Mouse (Mus musculus) liver, embryonic 13.5 days (tissue): ENCODE measurements around the gene Bhmt2. TPM values are rescaled to one million over a fixed set of nuclear protein-coding genes. Genes with fewer than 3 reads are reported as not detected.

Source experiments
- ATAC-seq: fragments of 200-750 bp; cut with Nextera tagmentation; 2 replicates; pipeline ENCODE4 v1.8.0; 2017; ENCODE audit warnings: low read depth, mild to moderate bottlenecking, moderate number of reproducible peaks, moderate library complexity
- DNase-seq: peaks from one replicate; pipeline ENCODE4 v3.0.0; 2022
- H3K27ac ChIP-seq: fragments of 300-500 bp; sonication (generic); 2 replicates; pipeline ENCODE4 v1.5.1; 2015; ENCODE audit warnings: moderate library complexity, mild to moderate bottlenecking, inconsistent platforms
- H3K27me3 ChIP-seq: fragments of 300-500 bp; sonication (generic); 2 replicates; pipeline ENCODE4 v1.6.1; 2015; ENCODE audit warnings: mild to moderate bottlenecking, inconsistent platforms
- H3K36me3 ChIP-seq: fragments of 300-500 bp; sonication (generic); 2 replicates; pipeline ENCODE4 v1.6.1; 2015; ENCODE audit warnings: mild to moderate bottlenecking, inconsistent platforms
- H3K4me1 ChIP-seq: fragments of 300-500 bp; sonication (generic); replicated peaks from 2 replicates; pipeline ENCODE4 v1.6.1; 2015; ENCODE audit warnings: inconsistent platforms
- H3K4me2 ChIP-seq: fragments of 300-500 bp; sonication (generic); 2 replicates; pipeline ENCODE4 v1.6.1; 2015; ENCODE audit warnings: inconsistent platforms, mild to moderate bottlenecking, moderate library complexity
- H3K4me3 ChIP-seq: fragments of 300-500 bp; sonication (generic); replicated peaks from 2 replicates; pipeline ENCODE4 v1.5.1; 2015; ENCODE audit warnings: mild to moderate bottlenecking, inconsistent platforms
- H3K9ac ChIP-seq: fragments of 300-500 bp; sonication (generic); 2 replicates; pipeline ENCODE4 v1.6.1; 2015; ENCODE audit warnings: mild to moderate bottlenecking, inconsistent platforms
- H3K9me3 ChIP-seq: fragments of 300-500 bp; sonication (generic); replicated peaks from 2 replicates; pipeline ENCODE4 v1.6.1; 2016; ENCODE audit warnings: inconsistent platforms
- WGBS: fragments of 180-500 bp; shearing (Covaris S2); methylation state at CpG from one replicate; pipeline ENCODE4 v1.1.7; 2015; ENCODE audit not compliant: insufficient replicate concordance; 5-methylcytosine and 5-hydroxymethylcytosine counted together
- polyA plus RNA-seq: library from polyadenylated mRNA; unstranded; fragments of >200 nt; fragmentation: Nextera tagmentation; extraction: Ambion mirVana; gene quantifications from 2 replicates; pipeline ENCODE4 v1.2.1, GENCODE M21; 2015

The Bhmt2 gene
- polyA plus RNA-seq, 1 experiment from 2014 or later: 19.0 TPM

- DNase-seq (no peak), ATAC-seq (no peak)
- Histone ChIP-seq H3K9me3 (no peaks in the 10 kb centered on the region), H3K4me1 (no peaks in the 10 kb centered on the region), H3K36me3 (no peaks in the 10 kb centered on the region), H3K4me3 (no peak overlapping the region), H3K27me3 (no peaks in the 10 kb centered on the region), H3K9ac (no peak overlapping the region), H3K4me2 (no peak overlapping the region), H3K27ac (no peak overlapping the region)
- WGBS: 73% methylated on average over 3 of the region's 3 CpGs
These were observed 66.4 kb downstream of the Bhmt2 start for GRCm38 (mm10) chr13:93607701-93608100.

DNA sequence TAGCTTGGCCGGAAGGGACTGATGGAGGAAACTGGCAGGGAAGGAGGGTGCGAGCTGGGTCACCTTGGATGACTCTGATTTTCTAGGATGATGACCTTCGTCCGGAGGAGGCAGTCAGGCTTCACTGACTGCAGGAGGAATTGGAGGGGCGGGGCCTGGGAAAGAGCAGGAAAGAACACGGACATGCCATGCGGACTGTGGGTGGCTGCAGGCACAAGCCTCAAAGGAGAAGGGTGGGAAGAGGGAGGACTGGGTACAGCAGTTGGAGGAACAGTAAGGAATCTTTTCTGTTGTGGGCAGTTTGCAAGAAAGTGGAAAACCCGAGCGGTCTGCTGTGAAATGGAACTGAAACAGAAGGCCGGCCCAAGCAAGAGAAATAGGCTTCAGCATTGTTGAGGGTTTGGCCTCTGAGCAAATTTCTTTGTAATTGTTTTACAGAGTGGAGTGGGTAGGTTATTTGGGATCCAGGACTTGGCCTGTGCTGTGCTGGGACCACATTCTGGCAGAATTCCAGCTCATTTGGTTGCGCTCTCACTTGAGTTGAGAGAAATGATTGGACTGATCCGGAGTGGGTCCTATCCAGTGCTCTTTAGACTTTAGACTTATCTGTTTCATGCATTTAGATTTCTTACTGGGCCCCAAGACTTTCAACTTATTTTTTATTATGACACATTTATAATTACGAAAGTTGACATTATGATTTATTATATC, 67.1 kb downstream of the Bhmt2 start:
- DNase-seq (no peak), ATAC-seq (no peak)
- Histone ChIP-seq H3K4me1 (no peaks in the 10 kb centered on the region), H3K4me3 (no peak overlapping the region), H3K36me3 (no peaks in the 10 kb centered on the region), H3K9me3 (no peaks in the 10 kb centered on the region), H3K27ac (no peak overlapping the region), H3K9ac (no peak overlapping the region), H3K4me2 (no peak overlapping the region), H3K27me3 (no peaks in the 10 kb centered on the region)
- WGBS: 74% methylated on average over 13 of the region's 13 CpGs

Other genes with a start within 250 kb of the Bhmt2 start
- gene Jmy, start 174.5 kb downstream of the Bhmt2 start, polyA plus RNA-seq: 2.3 and 2.7 TPM in 2 replicates
- 42.8 and 52.7 TPM in 2 replicates for gene Bhmt, start 36.3 kb downstream of the Bhmt2 start, polyA plus RNA-seq
- 10.1 and 12.5 TPM in 2 replicates for gene Dmgdh, start 131 bp upstream of the Bhmt2 start, polyA plus RNA-seq
- 2.0 and 2.9 TPM in 2 replicates for gene Arsb, start 97.3 kb upstream of the Bhmt2 start, polyA plus RNA-seq